Mouse (Mus musculus) C2C12 (cell line): Measurements from ENCODE around the gene Scarb1. TPM values are rescaled to one million over a fixed set of nuclear protein-coding genes. Genes with fewer than 3 reads are reported as not detected.

Experiments
- H3K27me3 ChIP-seq: one replicate; pipeline ENCODE4 v1.6.1; 2011; ENCODE audit not compliant: control insufficient read depth, insufficient read depth, insufficient read length
- H3K36me3 ChIP-seq: one replicate; pipeline ENCODE4 v1.6.1; 2011; ENCODE audit not compliant: control insufficient read depth, insufficient read depth
- H3K4me3 ChIP-seq: one replicate; pipeline ENCODE4 v1.5.1; 2011; ENCODE audit warnings: mild to moderate bottlenecking, control low read depth; ENCODE audit not compliant: poor library complexity, insufficient read depth, severe bottlenecking
- H3K79me2 ChIP-seq: one replicate; pipeline ENCODE4 v1.6.1; 2011; ENCODE audit not compliant: control insufficient read depth, insufficient read depth
- H3K79me3 ChIP-seq: one replicate; pipeline ENCODE4 v1.6.1; 2011; ENCODE audit warnings: low read depth, control low read depth
- H3ac ChIP-seq: one replicate; pipeline ENCODE3; 2011; ENCODE audit warnings: low read depth; ENCODE audit not compliant: control insufficient read depth, insufficient read length
- CEBPB ChIP-seq: IDR thresholded peaks from one replicate; pipeline ENCODE4 v1.6.1; 2011; ENCODE audit warnings: low read depth, mild to moderate bottlenecking, control low read depth, moderate library complexity
- CTCF ChIP-seq: IDR thresholded peaks from one replicate; pipeline ENCODE4 v1.5.1; 2011; ENCODE audit not compliant: control insufficient read depth, insufficient read depth, insufficient read length
- FOSL1 ChIP-seq: IDR thresholded peaks from one replicate; pipeline ENCODE4 v1.8.0; 2011; ENCODE audit warnings: mild to moderate bottlenecking, low read length; ENCODE audit not compliant: poor library complexity, insufficient read depth, severe bottlenecking
- MAX ChIP-seq: IDR thresholded peaks from one replicate; pipeline ENCODE4 v1.6.1; 2011; ENCODE audit warnings: mild to moderate bottlenecking, control low read depth
- MYOD1 ChIP-seq: IDR thresholded peaks from one replicate; pipeline ENCODE4 v1.6.1; 2011; ENCODE audit warnings: low read depth; ENCODE audit not compliant: control insufficient read depth, insufficient read length
- MYOG ChIP-seq: IDR thresholded peaks from one replicate; pipeline ENCODE4 v1.6.1; 2011; ENCODE audit not compliant: control insufficient read depth, insufficient read length; ENCODE audit errors: extremely low read depth
- USF1 ChIP-seq: IDR thresholded peaks from one replicate; pipeline ENCODE4 v1.6.1; 2011; ENCODE audit warnings: low read depth, mild to moderate bottlenecking, control low read depth, moderate library complexity
- polyA plus RNA-seq: library from polyadenylated mRNA; unstranded; fragments of >200 nt; fragmentation: generic; extraction: Trizol; gene quantifications from one replicate; pipeline ENCODE4 v1.2.1, GENCODE M21; 2012; ENCODE audit warnings: missing spikeins

The Scarb1 gene
- polyA plus RNA-seq, 1 experiment: 31.4 TPM

- Histone ChIP-seq H3ac (no peak overlapping the region), H3K36me3 (peaks cover 7% of the 10 kb centered on the region), H3K4me3 (no peak overlapping the region), H3K79me3 (no peaks in the 10 kb centered on the region), H3K79me2 (no peaks in the 10 kb centered on the region), H3K27me3 (no peaks in the 10 kb centered on the region)
- TF ChIP-seq MYOG (no peak), MAX (no peak), USF1 (no peak), CEBPB (no peak), FOSL1 (no peak), MYOD1 (no peak), CTCF (no peak)
Observed at GRCm38 (mm10) chr5:125291895-125292294, 49.0 kb downstream of the Scarb1 start.

- no peaks in the 10 kb centered on the region for H3K79me3 ChIP-seq
- H3K79me2 ChIP-seq: no peaks in the 10 kb centered on the region
- H3K36me3 ChIP-seq: peaks cover 7% of the 10 kb centered on the region
- H3ac ChIP-seq: no peak overlapping the region
- no peaks in the 10 kb centered on the region for H3K27me3 ChIP-seq
- H3K4me3 ChIP-seq: no peak overlapping the region
- no peak for TF ChIP-seq MYOD1
- no peak for TF ChIP-seq CTCF
- no peak for TF ChIP-seq USF1
- no peak for TF ChIP-seq MAX
- no peak for TF ChIP-seq CEBPB
- no peak for TF ChIP-seq FOSL1
Observed at GRCm38 (mm10) chr5:125291387-125291786, 49.5 kb downstream of the Scarb1 start.

GRCm38 (mm10) chr5:125287053-125287655 lies 53.7 kb downstream of the Scarb1 start:
- H3K79me3 ChIP-seq: no peaks in the 10 kb centered on the region
- H3K4me3 ChIP-seq: no peak overlapping the region
- TF ChIP-seq MAX (no peak), MYOD1 (no peak), USF1 (no peak), CTCF (no peak), FOSL1 (no peak), CEBPB (no peak), MYOG (no peak)
- H3K36me3 ChIP-seq: peaks cover 7% of the 10 kb centered on the region
- no peaks in the 10 kb centered on the region for H3K27me3 ChIP-seq
- H3K79me2 ChIP-seq: no peaks in the 10 kb centered on the region
- H3ac ChIP-seq: no peak overlapping the region

GRCm38 (mm10) chr5:125286090-125286489 lies 54.8 kb downstream of the Scarb1 start:
- Histone ChIP-seq H3ac (no peak overlapping the region), H3K4me3 (no peak overlapping the region), H3K79me3 (no peaks in the 10 kb centered on the region), H3K36me3 (peaks cover 7% of the 10 kb centered on the region), H3K79me2 (no peaks in the 10 kb centered on the region), H3K27me3 (no peaks in the 10 kb centered on the region)
- TF ChIP-seq CTCF: no peak
- no peak for TF ChIP-seq MYOD1
- TF ChIP-seq MYOG: no peak
- TF ChIP-seq CEBPB: no peak
- TF ChIP-seq USF1: no peak
- no peak for TF ChIP-seq MAX
- TF ChIP-seq FOSL1: no peak

GRCm38 (mm10) chr5:125283748-125284640 lies 56.9 kb downstream of the Scarb1 start:
- Histone ChIP-seq H3K79me2 (no peaks in the 10 kb centered on the region), H3K36me3 (peaks cover 7% of the 10 kb centered on the region), H3ac (no peak overlapping the region), H3K27me3 (no peaks in the 10 kb centered on the region), H3K4me3 (no peak overlapping the region), H3K79me3 (no peaks in the 10 kb centered on the region)
- no peak for TF ChIP-seq USF1
- TF ChIP-seq FOSL1: no peak
- no peak for TF ChIP-seq MYOD1

GRCm38 (mm10) chr5:125279216-125279615 lies 61.7 kb downstream of the Scarb1 start:
- Histone ChIP-seq H3K27me3 (no peaks in the 10 kb centered on the region), H3ac (no peak overlapping the region), H3K4me3 (no peak overlapping the region), H3K36me3 (no peaks in the 10 kb centered on the region), H3K79me2 (no peaks in the 10 kb centered on the region), H3K79me3 (no peaks in the 10 kb centered on the region)
- no peak for TF ChIP-seq CTCF
- TF ChIP-seq USF1: no peak
- no peak for TF ChIP-seq MYOD1
- no peak for TF ChIP-seq CEBPB
- no peak for TF ChIP-seq FOSL1
- TF ChIP-seq MYOG: no peak
- no peak for TF ChIP-seq MAX
